Mouse (Mus musculus): ENCODE results near the gene Ttyh3. TPM values are rescaled to one million over a fixed set of nuclear protein-coding genes. Genes with fewer than 3 reads are reported as not detected.
A peak's percentile ranks its signal among the peaks of the same experiment; 100 is the strongest.

Gene Ttyh3
- polyA plus RNA-seq, 1 experiment from 2014 or later = 35.7 TPM

- Histone ChIP-seq H3K4me3 (ENCODE audit: control insufficient read depth in 1 of 2, insufficient read depth in 1 of 2, low read depth in 1 of 2, low read length in 2 of 2) (no peak overlapping the region), H3K4me2 (ENCODE audit: low read length) (peak overlapping the region; percentile 12; the same call in 1 of the 2 replicates), H3K9ac (ENCODE audit: low read length) (peak overlapping the region; percentile 25; the same call in 1 of the 2 replicates), H3K27me3 (ENCODE audit: control insufficient read depth, insufficient read depth, low read length) (no peaks in the 10 kb centered on the region), H3K27ac (replicated peaks in 1 of 2; ENCODE audit: control insufficient read depth in 1 of 2, insufficient read depth in 1 of 2, low read depth in 2 of 2, low read length in 2 of 2) (0 out of 4 replicates have a peak overlapping the region, but pooled peaks of 1 of the 2 experiments have one; percentile 61), H3K36me3 (ENCODE audit: control insufficient read depth, insufficient read depth, low read length) (peaks cover 22% of the 10 kb centered on the region), H3K9me3 (ENCODE audit: control insufficient read depth, low read length) (no peaks in the 10 kb centered on the region), H3K4me1 (ENCODE audit: control insufficient read depth in 2 of 2, insufficient read depth in 2 of 2, low read length in 2 of 2) (peaks cover 53 to 66% of the 10 kb centered on the region in 2 experiments)
- no peak for ATAC-seq (ENCODE audit: insufficient number of reproducible peaks, insufficient read depth, low FRiP score, low read depth)
- 76% methylated on average over 4 of the region's 4 CpGs for WGBS
Measured at GRCm38 (mm10) chr5:140645454-140645853, 3.4 kb downstream of the Ttyh3 start.

- Histone ChIP-seq H3K27me3 (ENCODE audit: control insufficient read depth, insufficient read depth, low read length) (no peaks in the 10 kb centered on the region), H3K9ac (ENCODE audit: low read length) (0 out of 2 replicates have a peak overlapping the region, but pooled peaks have one; percentile 25), H3K4me3 (ENCODE audit: control insufficient read depth in 1 of 2, insufficient read depth in 1 of 2, low read depth in 1 of 2, low read length in 2 of 2) (no peak overlapping the region), H3K4me1 (ENCODE audit: control insufficient read depth in 2 of 2, insufficient read depth in 2 of 2, low read length in 2 of 2) (peaks cover 53 to 70% of the 10 kb centered on the region in 2 experiments), H3K4me2 (ENCODE audit: low read length) (peak overlapping the region; percentile 12; the same call in 1 of the 2 replicates), H3K9me3 (ENCODE audit: control insufficient read depth, low read length) (no peaks in the 10 kb centered on the region), H3K36me3 (ENCODE audit: control insufficient read depth, insufficient read depth, low read length) (peaks cover 24% of the 10 kb centered on the region), H3K27ac (replicated peaks in 1 of 2; ENCODE audit: control insufficient read depth in 1 of 2, insufficient read depth in 1 of 2, low read depth in 2 of 2, low read length in 2 of 2) (peak overlapping the region; percentile 32 to 61)
- WGBS = 63% methylated on average over 15 of the region's 15 CpGs
- ATAC-seq (ENCODE audit: insufficient number of reproducible peaks, insufficient read depth, low FRiP score, low read depth) = no peak
Measured at GRCm38 (mm10) chr5:140644702-140645201, 4.1 kb downstream of the Ttyh3 start.

GRCm38 (mm10) chr5:140644263-140644662 lies 4.6 kb downstream of the Ttyh3 start:
- H3K27ac ChIP-seq (replicated peaks in 1 of 2; ENCODE audit: control insufficient read depth in 1 of 2, insufficient read depth in 1 of 2, low read depth in 2 of 2, low read length in 2 of 2) = peak overlapping the region in 1 of 2 experiments; percentile 28; a peak in 1 of 4 replicates
- H3K9ac ChIP-seq (ENCODE audit: low read length) = no peak overlapping the region
- no peaks in the 10 kb centered on the region for H3K27me3 ChIP-seq (ENCODE audit: control insufficient read depth, insufficient read depth, low read length)
- peaks cover 48 to 70% of the 10 kb centered on the region in 2 experiments for H3K4me1 ChIP-seq (ENCODE audit: control insufficient read depth in 2 of 2, insufficient read depth in 2 of 2, low read length in 2 of 2)
- peaks cover 28% of the 10 kb centered on the region for H3K36me3 ChIP-seq (ENCODE audit: control insufficient read depth, insufficient read depth, low read length)
- 83% methylated on average over 6 of the region's 6 CpGs for WGBS
- no peak for ATAC-seq (ENCODE audit: insufficient number of reproducible peaks, insufficient read depth, low FRiP score, low read depth)
- no peak overlapping the region for H3K4me3 ChIP-seq (ENCODE audit: control insufficient read depth in 1 of 2, insufficient read depth in 1 of 2, low read depth in 1 of 2, low read length in 2 of 2)
- H3K4me2 ChIP-seq (ENCODE audit: low read length) = peak overlapping the region; percentile 12; the same call in 1 of the 2 replicates
- no peaks in the 10 kb centered on the region for H3K9me3 ChIP-seq (ENCODE audit: control insufficient read depth, low read length)

GRCm38 (mm10) chr5:140642076-140642475 lies 6.8 kb downstream of the Ttyh3 start:
- 47% methylated on average over 3 of the region's 3 CpGs for WGBS
- peaks cover 46% of the 10 kb centered on the region for H3K36me3 ChIP-seq (ENCODE audit: control insufficient read depth, insufficient read depth, low read length)
- ATAC-seq (ENCODE audit: insufficient number of reproducible peaks, insufficient read depth, low FRiP score, low read depth) = no peak
- no peak overlapping the region for H3K4me2 ChIP-seq (ENCODE audit: low read length)
- no peaks in the 10 kb centered on the region for H3K27me3 ChIP-seq (ENCODE audit: control insufficient read depth, insufficient read depth, low read length)
- no peak overlapping the region for H3K4me3 ChIP-seq (ENCODE audit: control insufficient read depth in 1 of 2, insufficient read depth in 1 of 2, low read depth in 1 of 2, low read length in 2 of 2)
- peak overlapping the region; percentile 30 to 39 for H3K27ac ChIP-seq (replicated peaks in 1 of 2; ENCODE audit: control insufficient read depth in 1 of 2, insufficient read depth in 1 of 2, low read depth in 2 of 2, low read length in 2 of 2)
- peaks cover 41 to 61% of the 10 kb centered on the region in 2 experiments for H3K4me1 ChIP-seq (ENCODE audit: control insufficient read depth in 2 of 2, insufficient read depth in 2 of 2, low read length in 2 of 2)
- H3K9ac ChIP-seq (ENCODE audit: low read length) = peak overlapping the region; percentile 41
- H3K9me3 ChIP-seq (ENCODE audit: control insufficient read depth, low read length) = no peaks in the 10 kb centered on the region

DNA sequence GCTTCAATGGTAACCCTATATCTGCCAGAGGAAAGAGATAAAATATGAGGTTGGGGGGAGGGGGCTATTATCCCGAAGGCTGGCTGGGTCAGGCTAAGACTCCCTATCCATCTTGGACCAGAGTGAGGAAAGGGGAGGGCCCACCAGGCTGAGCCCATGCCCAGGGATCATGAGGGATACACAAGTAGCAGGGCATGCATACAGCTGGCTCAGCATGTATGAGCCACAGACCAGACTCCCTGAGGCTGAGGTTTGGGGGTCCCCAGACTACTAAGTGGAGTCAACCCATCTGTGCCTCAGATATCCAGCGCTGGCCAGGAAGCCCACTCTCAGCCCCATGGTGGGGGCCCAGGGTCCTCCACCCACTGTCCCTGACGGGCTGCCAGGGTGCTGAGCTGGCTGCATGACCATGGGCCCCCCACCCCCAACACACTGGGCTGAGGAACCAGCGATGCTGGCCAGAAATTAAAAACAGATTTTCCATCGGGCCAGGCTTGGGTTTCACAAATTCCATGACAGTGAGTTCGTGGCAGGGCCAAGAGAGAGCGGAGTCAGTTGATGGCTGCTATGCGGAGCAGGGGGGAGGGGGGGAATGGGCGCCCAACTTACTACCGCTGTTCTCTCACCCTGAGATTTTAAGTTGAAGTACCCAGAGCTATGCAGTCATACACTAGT lies 7.4 kb downstream of the Ttyh3 start:
- Histone ChIP-seq H3K9ac (ENCODE audit: low read length) (peak overlapping the region; percentile 41), H3K27ac (replicated peaks in 1 of 2; ENCODE audit: control insufficient read depth in 1 of 2, insufficient read depth in 1 of 2, low read depth in 2 of 2, low read length in 2 of 2) (peak overlapping the region; percentile 30 to 39), H3K27me3 (ENCODE audit: control insufficient read depth, insufficient read depth, low read length) (no peaks in the 10 kb centered on the region), H3K36me3 (ENCODE audit: control insufficient read depth, insufficient read depth, low read length) (peaks cover 43% of the 10 kb centered on the region), H3K4me3 (ENCODE audit: control insufficient read depth in 1 of 2, insufficient read depth in 1 of 2, low read depth in 1 of 2, low read length in 2 of 2) (no peak overlapping the region), H3K4me1 (ENCODE audit: control insufficient read depth in 2 of 2, insufficient read depth in 2 of 2, low read length in 2 of 2) (peaks cover 35 to 55% of the 10 kb centered on the region in 2 experiments), H3K9me3 (ENCODE audit: control insufficient read depth, low read length) (no peaks in the 10 kb centered on the region), H3K4me2 (ENCODE audit: low read length) (0 out of 2 replicates have a peak overlapping the region, but pooled peaks have one; percentile 7)
- no peak for ATAC-seq (ENCODE audit: insufficient number of reproducible peaks, insufficient read depth, low FRiP score, low read depth)
- 44% methylated on average over 10 of the region's 10 CpGs for WGBS

DNA sequence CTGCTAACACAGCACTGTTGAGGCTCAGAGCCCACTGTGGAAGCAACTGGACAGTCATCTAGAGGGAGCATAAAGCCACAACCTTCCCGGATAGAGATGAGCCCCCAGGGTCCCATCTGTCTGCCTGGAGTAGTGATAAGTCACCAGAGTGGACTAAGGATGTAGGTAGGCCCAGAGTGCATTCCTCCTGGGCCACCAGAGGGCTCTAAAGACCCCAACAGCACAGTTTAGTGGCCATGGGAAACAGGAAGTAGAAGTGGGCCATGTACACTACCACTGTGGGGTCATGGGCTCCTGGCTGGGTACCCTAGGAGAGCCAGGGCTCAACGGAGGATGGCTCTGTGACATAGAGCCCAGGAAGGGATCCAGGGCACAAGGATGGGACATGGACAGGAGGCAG lies 8.0 kb downstream of the Ttyh3 start:
- Histone ChIP-seq H3K27ac (replicated peaks in 1 of 2; ENCODE audit: control insufficient read depth in 1 of 2, insufficient read depth in 1 of 2, low read depth in 2 of 2, low read length in 2 of 2) (peak overlapping the region in 1 of 2 experiments; percentile 39; a peak in 1 of 4 replicates), H3K36me3 (ENCODE audit: control insufficient read depth, insufficient read depth, low read length) (peaks cover 47% of the 10 kb centered on the region)
- 81% methylated on average over 2 of the region's 2 CpGs for WGBS

DNA sequence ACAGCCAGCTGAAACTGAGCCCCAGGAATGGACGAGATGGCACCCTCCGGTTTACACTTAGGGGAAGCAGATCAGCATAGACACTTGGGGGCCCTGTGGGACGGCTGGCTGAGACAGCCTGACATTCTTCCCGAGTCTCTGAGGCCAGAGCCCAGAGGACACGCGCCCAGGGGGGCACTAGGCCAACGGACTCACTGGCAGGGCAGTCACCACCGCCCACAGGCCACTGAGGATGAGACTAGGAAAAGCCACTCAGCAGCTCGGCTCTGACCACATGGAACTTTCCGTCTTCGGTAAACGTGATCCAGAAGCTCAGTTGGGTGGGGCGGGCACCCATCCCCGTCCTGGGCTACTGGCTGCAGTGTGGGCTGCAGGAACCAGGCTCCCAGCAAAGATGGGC lies 9.0 kb downstream of the Ttyh3 start:
- Histone ChIP-seq H3K9ac (ENCODE audit: low read length) (no peak overlapping the region), H3K36me3 (ENCODE audit: control insufficient read depth, insufficient read depth, low read length) (peaks cover 53% of the 10 kb centered on the region), H3K4me2 (ENCODE audit: low read length) (no peak overlapping the region), H3K27ac (replicated peaks in 1 of 2; ENCODE audit: control insufficient read depth in 1 of 2, insufficient read depth in 1 of 2, low read depth in 2 of 2, low read length in 2 of 2) (no peak overlapping the region), H3K9me3 (ENCODE audit: control insufficient read depth, low read length) (no peaks in the 10 kb centered on the region), H3K27me3 (ENCODE audit: control insufficient read depth, insufficient read depth, low read length) (no peaks in the 10 kb centered on the region), H3K4me3 (ENCODE audit: control insufficient read depth in 1 of 2, insufficient read depth in 1 of 2, low read depth in 1 of 2, low read length in 2 of 2) (no peak overlapping the region), H3K4me1 (ENCODE audit: control insufficient read depth in 2 of 2, insufficient read depth in 2 of 2, low read length in 2 of 2) (peaks cover 25 to 39% of the 10 kb centered on the region in 2 experiments)
- 75% methylated on average over 14 of the region's 14 CpGs for WGBS
- ATAC-seq (ENCODE audit: insufficient number of reproducible peaks, insufficient read depth, low FRiP score, low read depth) = no peak

More for the DNA sequence above, 8.0 kb downstream of the Ttyh3 start:
- no peak for ATAC-seq (ENCODE audit: insufficient number of reproducible peaks, insufficient read depth, low FRiP score, low read depth)
- H3K4me2 ChIP-seq (ENCODE audit: low read length) = no peak overlapping the region
- no peak overlapping the region for H3K4me3 ChIP-seq (ENCODE audit: control insufficient read depth in 1 of 2, insufficient read depth in 1 of 2, low read depth in 1 of 2, low read length in 2 of 2)
- no peak overlapping the region for H3K9ac ChIP-seq (ENCODE audit: low read length)
- peaks cover 30 to 49% of the 10 kb centered on the region in 2 experiments for H3K4me1 ChIP-seq (ENCODE audit: control insufficient read depth in 2 of 2, insufficient read depth in 2 of 2, low read length in 2 of 2)
- H3K9me3 ChIP-seq (ENCODE audit: control insufficient read depth, low read length) = no peaks in the 10 kb centered on the region
- no peaks in the 10 kb centered on the region for H3K27me3 ChIP-seq (ENCODE audit: control insufficient read depth, insufficient read depth, low read length)

Measured in heart, embryonic 14.5 days (tissue).